Mouse (Mus musculus): Measurements from ENCODE around the gene Pmm1.

- TF ChIP-seq CTCF (IDR thresholded peaks at IDR 0.05; ENCODE audit: control insufficient read depth, insufficient read depth, insufficient replicate concordance, low read depth, low read length) (no peak), POLR2A (IDR thresholded peaks at IDR 0.05; ENCODE audit: control insufficient read depth, low read depth, low read length) (no peak)
Measured at GRCm38 (mm10) chr15:81990549-81990948, 29.8 kb upstream of the Pmm1 start.

Measured in testis, adult 2 months (tissue).